Mouse (Mus musculus): Measurements from ENCODE around the gene Rpl35a. TPM values are rescaled to one million over a fixed set of nuclear protein-coding genes. Genes with fewer than 3 reads are reported as not detected.

Gene Rpl35a
- total and polyA plus RNA-seq, 2 experiments from 2014 or later: 473 to 486 TPM

GRCm38 (mm10) chr16:33024456-33025104, 31.7 kb upstream of the Rpl35a start:
- no peak for DNase-seq (ENCODE audit: low spot score)
- 59% methylated on average over 8 of the region's 8 CpGs for WGBS
- Histone ChIP-seq H3K27ac (no peak overlapping the region), H3K27me3 (ENCODE audit: insufficient read depth, low read length) (no peaks in the 10 kb centered on the region), H3K9ac (replicated peaks; ENCODE audit: low read length) (no peak overlapping the region), H3K4me3 (ENCODE audit: low read length) (no peak overlapping the region), H3K4me1 (ENCODE audit: insufficient read depth, low read length) (no peaks in the 10 kb centered on the region), H3K36me3 (ENCODE audit: insufficient read depth, low read length) (no peaks in the 10 kb centered on the region), H3K9me3 (ENCODE audit: low read length) (no peaks in the 10 kb centered on the region), H3K4me2 (ENCODE audit: low read depth, low read length) (no peak overlapping the region)
- no peak for ATAC-seq
- TF ChIP-seq CTCF (IDR thresholded peaks at IDR 0.05; ENCODE audit: low read depth): no peak

GRCm38 (mm10) chr16:33026357-33026756, 29.9 kb upstream of the Rpl35a start:
- Histone ChIP-seq H3K4me1 (ENCODE audit: insufficient read depth, low read length) (no peaks in the 10 kb centered on the region), H3K4me3 (ENCODE audit: low read length) (no peak overlapping the region), H3K27ac (no peak overlapping the region), H3K4me2 (ENCODE audit: low read depth, low read length) (no peak overlapping the region), H3K36me3 (ENCODE audit: insufficient read depth, low read length) (no peaks in the 10 kb centered on the region), H3K27me3 (ENCODE audit: insufficient read depth, low read length) (no peaks in the 10 kb centered on the region), H3K9ac (replicated peaks; ENCODE audit: low read length) (no peak overlapping the region), H3K9me3 (ENCODE audit: low read length) (no peaks in the 10 kb centered on the region)
- WGBS: 89% methylated on average over 7 of the region's 7 CpGs
- no peak for TF ChIP-seq CTCF (IDR thresholded peaks at IDR 0.05; ENCODE audit: low read depth)
- ATAC-seq (no peak), DNase-seq (ENCODE audit: low spot score) (no peak)

DNA sequence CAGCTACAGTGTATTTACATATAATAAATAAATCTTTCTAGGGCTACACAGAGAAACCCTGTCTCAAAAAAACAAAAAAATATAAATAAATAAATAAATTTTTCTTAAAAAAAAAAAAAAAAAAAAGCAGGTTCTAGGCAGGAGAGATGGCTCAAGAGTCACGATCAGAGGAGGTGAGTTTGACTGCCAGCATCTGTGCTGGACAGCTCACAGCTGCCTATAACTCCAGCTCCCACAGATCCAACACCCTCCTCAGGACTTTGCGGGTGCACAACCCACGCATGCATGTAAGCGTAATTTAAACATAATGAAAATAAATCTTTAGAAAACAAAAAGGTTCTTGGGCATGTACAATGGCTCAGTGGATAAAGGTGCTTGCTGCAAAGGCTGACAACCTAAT, 20.2 kb upstream of the Rpl35a start:
- H3K27me3 ChIP-seq (ENCODE audit: insufficient read depth, low read length): no peaks in the 10 kb centered on the region
- TF ChIP-seq CTCF (IDR thresholded peaks at IDR 0.05; ENCODE audit: low read depth): no peak
- H3K9ac ChIP-seq (replicated peaks; ENCODE audit: low read length): no peak overlapping the region
- 86% methylated on average over 4 of the region's 4 CpGs for WGBS
- no peak overlapping the region for H3K4me3 ChIP-seq (ENCODE audit: low read length)
- no peak overlapping the region for H3K27ac ChIP-seq
- ATAC-seq: no peak
- DNase-seq (ENCODE audit: low spot score): no peak
- H3K4me1 ChIP-seq (ENCODE audit: insufficient read depth, low read length): no peaks in the 10 kb centered on the region
- H3K4me2 ChIP-seq (ENCODE audit: low read depth, low read length): no peak overlapping the region
- H3K36me3 ChIP-seq (ENCODE audit: insufficient read depth, low read length): no peaks in the 10 kb centered on the region
- no peaks in the 10 kb centered on the region for H3K9me3 ChIP-seq (ENCODE audit: low read length)

GRCm38 (mm10) chr16:33042682-33043081, 13.6 kb upstream of the Rpl35a start:
- Histone ChIP-seq H3K9ac (replicated peaks; ENCODE audit: low read length) (no peak overlapping the region), H3K36me3 (ENCODE audit: insufficient read depth, low read length) (no peaks in the 10 kb centered on the region), H3K27ac (no peak overlapping the region), H3K4me1 (ENCODE audit: insufficient read depth, low read length) (no peaks in the 10 kb centered on the region), H3K9me3 (ENCODE audit: low read length) (no peaks in the 10 kb centered on the region), H3K4me3 (ENCODE audit: low read length) (no peak overlapping the region), H3K27me3 (ENCODE audit: insufficient read depth, low read length) (no peaks in the 10 kb centered on the region), H3K4me2 (ENCODE audit: low read depth, low read length) (no peak overlapping the region)
- ATAC-seq: no peak
- no peak for DNase-seq (ENCODE audit: low spot score)
- no peak for TF ChIP-seq CTCF (IDR thresholded peaks at IDR 0.05; ENCODE audit: low read depth)
- WGBS: 80% methylated on average over 1 of the region's 1 CpGs

DNA sequence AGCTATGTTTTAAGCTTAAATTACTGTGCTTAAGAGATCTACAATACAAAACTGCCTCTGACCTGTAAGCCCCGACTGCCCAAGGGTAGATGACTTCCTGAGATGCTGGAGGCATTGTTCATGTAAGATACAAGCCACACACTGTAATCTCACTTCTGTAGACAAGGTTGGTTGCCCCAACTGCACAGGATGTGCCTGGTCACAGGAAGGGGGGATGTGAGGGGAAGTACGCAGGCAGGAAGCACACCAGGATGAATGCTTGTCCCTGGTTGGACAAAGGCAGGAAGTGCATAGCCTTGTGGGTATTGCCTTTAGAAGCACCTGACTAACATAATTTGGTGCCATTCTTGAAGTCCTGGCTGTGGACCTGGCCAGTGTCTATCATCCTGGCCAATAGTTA, 13.0 kb upstream of the Rpl35a start:
- WGBS: 82% methylated on average over 2 of the region's 2 CpGs
- no peak for TF ChIP-seq CTCF (IDR thresholded peaks at IDR 0.05; ENCODE audit: low read depth)
- ATAC-seq (no peak), DNase-seq (ENCODE audit: low spot score) (no peak)
- H3K36me3 ChIP-seq (ENCODE audit: insufficient read depth, low read length): no peaks in the 10 kb centered on the region
- H3K4me1 ChIP-seq (ENCODE audit: insufficient read depth, low read length): no peaks in the 10 kb centered on the region
- no peak overlapping the region for H3K4me2 ChIP-seq (ENCODE audit: low read depth, low read length)
- no peak overlapping the region for H3K4me3 ChIP-seq (ENCODE audit: low read length)
- H3K9ac ChIP-seq (replicated peaks; ENCODE audit: low read length): no peak overlapping the region
- H3K9me3 ChIP-seq (ENCODE audit: low read length): no peaks in the 10 kb centered on the region
- no peaks in the 10 kb centered on the region for H3K27me3 ChIP-seq (ENCODE audit: insufficient read depth, low read length)
- no peak overlapping the region for H3K27ac ChIP-seq

- Histone ChIP-seq H3K9me3 (ENCODE audit: low read length) (no peaks in the 10 kb centered on the region), H3K9ac (replicated peaks; ENCODE audit: low read length) (no peak overlapping the region), H3K4me2 (ENCODE audit: low read depth, low read length) (no peak overlapping the region), H3K36me3 (ENCODE audit: insufficient read depth, low read length) (no peaks in the 10 kb centered on the region), H3K27ac (no peak overlapping the region), H3K27me3 (ENCODE audit: insufficient read depth, low read length) (no peaks in the 10 kb centered on the region), H3K4me1 (ENCODE audit: insufficient read depth, low read length) (no peaks in the 10 kb centered on the region), H3K4me3 (ENCODE audit: low read length) (no peak overlapping the region)
- 100% methylated on average over 1 of the region's 1 CpGs for WGBS
- TF ChIP-seq CTCF (IDR thresholded peaks at IDR 0.05; ENCODE audit: low read depth): no peak
- ATAC-seq: no peak
- DNase-seq (ENCODE audit: low spot score): no peak
These were observed 8.2 kb upstream of the Rpl35a start for GRCm38 (mm10) chr16:33048004-33048403.

DNA sequence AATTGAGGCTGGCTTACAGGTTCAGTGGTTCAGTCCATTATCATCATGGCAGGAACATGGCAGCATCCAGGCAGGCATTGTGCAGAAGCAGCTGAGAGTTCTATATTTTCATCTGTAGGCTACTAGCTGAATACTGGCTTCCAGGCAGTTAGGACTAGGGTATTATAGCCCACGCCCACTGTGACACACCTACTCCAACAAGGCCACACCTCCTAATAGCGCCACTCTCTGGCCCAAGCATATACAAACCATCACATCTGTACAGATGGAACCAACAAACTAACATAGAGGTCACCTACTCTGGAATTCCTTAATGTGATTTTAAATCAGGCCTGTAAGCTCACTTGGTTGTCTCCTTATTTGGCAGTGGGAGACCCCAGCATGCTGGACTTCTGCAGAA, 7.6 kb upstream of the Rpl35a start:
- ATAC-seq: no peak
- Histone ChIP-seq H3K27ac (no peak overlapping the region), H3K4me1 (ENCODE audit: insufficient read depth, low read length) (no peaks in the 10 kb centered on the region), H3K36me3 (ENCODE audit: insufficient read depth, low read length) (no peaks in the 10 kb centered on the region), H3K9ac (replicated peaks; ENCODE audit: low read length) (no peak overlapping the region), H3K4me3 (ENCODE audit: low read length) (no peak overlapping the region), H3K27me3 (ENCODE audit: insufficient read depth, low read length) (no peaks in the 10 kb centered on the region), H3K9me3 (ENCODE audit: low read length) (no peaks in the 10 kb centered on the region), H3K4me2 (ENCODE audit: low read depth, low read length) (no peak overlapping the region)
- WGBS: 85% methylated on average over 2 of the region's 2 CpGs
- no peak for TF ChIP-seq CTCF (IDR thresholded peaks at IDR 0.05; ENCODE audit: low read depth)
- DNase-seq (ENCODE audit: low spot score): no peak
